Mouse (Mus musculus) cerebellum, adult 9-10 months (tissue): ENCODE measurements at regions not wholly inside any gene's neighbourhood (a gene's known extent, or its start where the extent isn't known, plus 50 kb on each side); places are given as distances from the start of the nearest gene placed in this dataset.

Source experiments
- DNase-seq: peaks from one replicate; pipeline ENCODE4 v3.0.0; 2022

GRCm38 (mm10) chr4:72469236-72469875 is 268.6 kb upstream of the Tle1 start:
- peak; percentile 44 for DNase-seq

- no peak for DNase-seq
These were observed 243.6 kb upstream of the Tle1 start for GRCm38 (mm10) chr4:72444177-72444770.

GRCm38 (mm10) chr4:72437367-72437766 is 236.6 kb upstream of the Tle1 start:
- no peak for DNase-seq

GRCm38 (mm10) chr4:72425316-72425715 is 224.6 kb upstream of the Tle1 start:
- DNase-seq: no peak

GRCm38 (mm10) chr4:72412100-72412788 is 211.5 kb upstream of the Tle1 start:
- no peak for DNase-seq

GRCm38 (mm10) chr4:72411343-72411742 is 210.6 kb upstream of the Tle1 start:
- DNase-seq: no peak

GRCm38 (mm10) chr4:72400759-72401158 is 200.0 kb upstream of the Tle1 start:
- no peak for DNase-seq

- DNase-seq: no peak
These were observed 191.2 kb upstream of the Tle1 start for GRCm38 (mm10) chr4:72391887-72392435.

GRCm38 (mm10) chr4:72389811-72390625 is 189.3 kb upstream of the Tle1 start:
- DNase-seq: no peak

- DNase-seq: peak; percentile 56
These were observed 184.2 kb upstream of the Tle1 start for GRCm38 (mm10) chr4:72384901-72385264.

GRCm38 (mm10) chr4:72384259-72384900 is 183.7 kb upstream of the Tle1 start:
- no peak for DNase-seq

GRCm38 (mm10) chr4:72383729-72384128 is 183.0 kb upstream of the Tle1 start:
- DNase-seq: no peak

GRCm38 (mm10) chr4:72382517-72383147 is 181.9 kb upstream of the Tle1 start:
- no peak for DNase-seq

- no peak for DNase-seq
These were observed 181.0 kb upstream of the Tle1 start for GRCm38 (mm10) chr4:72381742-72382141.

GRCm38 (mm10) chr4:72381116-72381515 is 180.4 kb upstream of the Tle1 start:
- DNase-seq: no peak

- no peak for DNase-seq
These were observed 178.8 kb upstream of the Tle1 start for GRCm38 (mm10) chr4:72379515-72379914.

- no peak for DNase-seq
These were observed 178.3 kb upstream of the Tle1 start for GRCm38 (mm10) chr4:72379011-72379410.

- no peak for DNase-seq
These were observed 176.8 kb upstream of the Tle1 start for GRCm38 (mm10) chr4:72377520-72377919.

GRCm38 (mm10) chr4:72351985-72352384 is 151.3 kb upstream of the Tle1 start:
- no peak for DNase-seq

- DNase-seq: no peak
These were observed 131.2 kb upstream of the Tle1 start for GRCm38 (mm10) chr4:72331882-72332281.

- no peak for DNase-seq
These were observed 128.3 kb upstream of the Tle1 start for GRCm38 (mm10) chr4:72329026-72329390.
